Mouse (Mus musculus) forebrain, embryonic 14.5 days (tissue): ENCODE data around the gene 4921517D22Rik. TPM values are rescaled to one million over a fixed set of nuclear protein-coding genes. Genes with fewer than 3 reads are reported as not detected.
A peak's percentile ranks its signal among the peaks of the same experiment; 100 is the strongest.

Source experiments
- ATAC-seq: fragments of 200-750 bp; cut with Nextera tagmentation; 2 replicates; pipeline ENCODE4 v1.8.0; 2017; ENCODE audit warnings: mild to moderate bottlenecking, moderate library complexity
- DNase-seq: peaks from one replicate; pipeline ENCODE4 v3.0.0-alpha.2; 2015; ENCODE audit warnings: low spot score
- H3K27ac ChIP-seq: fragments of 300-500 bp; sonication (generic); 2 replicates; pipeline ENCODE4 v1.5.1; 2014; ENCODE audit warnings: low read depth, mild to moderate bottlenecking, control low read depth, low read length, moderate library complexity
- H3K27me3 ChIP-seq: fragments of 300-500 bp; sonication (generic); replicated peaks from 2 replicates; pipeline ENCODE4 v1.6.1; 2014; ENCODE audit warnings: low read length, control low read depth, mixed read lengths; ENCODE audit not compliant: control insufficient read depth, insufficient read depth
- H3K36me3 ChIP-seq: fragments of 300-500 bp; sonication (generic); 2 replicates; pipeline ENCODE4 v1.6.1; 2014; ENCODE audit warnings: low read length, control low read depth; ENCODE audit not compliant: control insufficient read depth, insufficient read depth
- H3K4me1 ChIP-seq: fragments of 300-500 bp; sonication (generic); 2 replicates; pipeline ENCODE4 v1.6.1; 2014; ENCODE audit warnings: antibody characterized with exemption, low read length, control low read depth; ENCODE audit not compliant: control insufficient read depth, insufficient read depth
- H3K4me2 ChIP-seq: fragments of 300-500 bp; sonication (generic); 2 replicates; pipeline ENCODE4 v1.6.1; 2014; ENCODE audit warnings: mild to moderate bottlenecking, control low read depth, low read length
- H3K4me3 ChIP-seq: fragments of 300-500 bp; sonication (generic); 2 replicates; pipeline ENCODE4 v1.5.1; 2014; ENCODE audit warnings: low read depth, low read length, control low read depth
- H3K9ac ChIP-seq: fragments of 300-500 bp; sonication (generic); 2 replicates; pipeline ENCODE4 v1.6.1; 2014; ENCODE audit warnings: mild to moderate bottlenecking, low read length, control low read depth, moderate library complexity
- H3K9me3 ChIP-seq: fragments of 300-500 bp; sonication (generic); replicated peaks from 2 replicates; pipeline ENCODE4 v1.6.1; 2016; ENCODE audit warnings: low read length, control low read depth, mixed read lengths; ENCODE audit not compliant: control insufficient read depth
- WGBS: fragments of 180-500 bp; shearing (Covaris S2); extraction: QIAGEN DNeasy Blood & Tissue Kit; methylation state at CpG from one replicate; pipeline ENCODE4 v1.1.7; 2014; 5-methylcytosine and 5-hydroxymethylcytosine counted together
- polyA plus RNA-seq: library from polyadenylated mRNA; unstranded; fragments of >200 nt; fragmentation: Nextera tagmentation; extraction: Ambion mirVana; gene quantifications from 2 replicates; pipeline ENCODE4 v1.2.1, GENCODE M21; 2014

4921517D22Rik gene
- polyA plus RNA-seq, 1 experiment from 2014 or later = not detected

DNA sequence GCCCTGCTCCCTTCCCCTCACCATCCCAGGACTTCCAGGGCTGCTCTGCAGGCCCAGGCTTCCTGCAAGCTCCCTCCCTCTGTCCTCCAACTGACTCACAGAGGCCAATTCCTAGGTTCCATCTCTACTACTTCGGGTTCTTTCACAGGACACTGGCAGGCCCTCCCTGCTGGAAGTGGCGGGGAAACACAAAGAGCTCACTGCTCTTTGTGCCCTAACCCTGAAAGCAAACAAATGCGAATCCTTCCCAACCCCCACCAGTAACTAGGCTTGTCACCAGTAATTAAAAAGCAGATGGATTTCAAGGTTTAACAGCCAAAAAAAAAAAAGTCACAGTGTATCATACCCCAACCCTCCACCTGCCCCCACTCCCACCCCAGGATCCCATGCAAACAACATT lies 19.7 kb downstream of the 4921517D22Rik start:
- Histone ChIP-seq H3K27ac (peak overlapping the region; percentile 87), H3K9me3 (no peaks in the 10 kb centered on the region), H3K9ac (peak overlapping the region; percentile 90), H3K36me3 (no peaks in the 10 kb centered on the region), H3K4me3 (peak overlapping the region; percentile 81), H3K27me3 (no peaks in the 10 kb centered on the region), H3K4me2 (peak overlapping the region; percentile 74), H3K4me1 (peaks cover 5% of the 10 kb centered on the region)
- ATAC-seq (peak; percentile 25; the same call in 1 of the 2 replicates), DNase-seq (peak; percentile 80)
- 2% methylated on average over 3 of the region's 3 CpGs for WGBS

DNA sequence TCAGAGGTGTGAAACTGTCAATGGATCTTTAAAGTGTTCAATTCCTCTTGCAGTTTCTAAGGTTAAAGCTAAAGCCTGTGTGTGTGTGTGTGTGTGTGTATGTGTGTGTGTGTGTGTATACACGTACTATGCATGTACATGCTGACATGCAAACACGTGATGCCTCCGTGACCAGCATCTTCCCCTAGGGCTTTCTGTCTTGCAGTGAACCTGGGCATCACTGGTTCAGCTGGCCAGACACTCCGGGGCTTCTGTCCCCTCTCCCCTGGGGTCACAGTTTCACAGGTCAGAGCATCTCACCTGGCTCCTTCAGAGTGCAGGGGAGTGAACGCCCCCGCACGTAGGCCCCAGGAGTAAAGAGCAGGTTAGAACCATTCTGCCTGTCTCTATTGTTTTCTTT lies 20.3 kb downstream of the 4921517D22Rik start:
- Histone ChIP-seq H3K27me3 (no peaks in the 10 kb centered on the region), H3K27ac (no peak overlapping the region), H3K4me2 (peak overlapping the region; percentile 74), H3K4me3 (peak overlapping the region; percentile 81), H3K36me3 (no peaks in the 10 kb centered on the region), H3K9me3 (no peaks in the 10 kb centered on the region), H3K9ac (peak overlapping the region; percentile 90), H3K4me1 (peaks cover 5% of the 10 kb centered on the region)
- no peak for ATAC-seq
- peak; percentile 26 for DNase-seq
- 14% methylated on average over 7 of the region's 7 CpGs for WGBS

DNA sequence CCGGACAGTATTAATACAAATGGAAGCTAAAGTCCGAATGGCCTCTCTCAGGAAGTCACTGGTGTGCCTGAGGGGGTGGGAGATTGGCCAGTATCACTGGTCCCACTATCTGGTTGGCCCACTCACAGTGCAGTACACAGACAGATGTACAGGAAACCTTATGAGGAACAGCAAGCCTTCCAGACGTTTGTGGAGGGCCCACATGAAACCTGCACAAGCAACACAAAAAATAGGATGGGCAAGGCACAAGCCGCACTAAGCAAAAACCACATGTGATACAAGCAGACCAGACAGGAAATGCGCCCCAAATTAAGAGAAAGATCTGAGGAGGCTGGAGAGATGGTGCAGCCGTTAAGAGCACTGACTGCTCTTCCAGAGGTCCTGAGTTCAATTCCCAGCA lies 21.7 kb downstream of the 4921517D22Rik start:
- Histone ChIP-seq H3K4me1 (peaks cover 5% of the 10 kb centered on the region), H3K4me3 (no peak overlapping the region), H3K27me3 (no peaks in the 10 kb centered on the region), H3K9ac (no peak overlapping the region), H3K36me3 (0 out of 2 replicates have a peak, but pooled peaks cover 2% of the 10 kb centered on the region), H3K27ac (peak overlapping the region; percentile 2; the same call in 1 of the 2 replicates), H3K9me3 (no peaks in the 10 kb centered on the region), H3K4me2 (no peak overlapping the region)
- DNase-seq (no peak), ATAC-seq (no peak)
- WGBS = 82% methylated on average over 6 of the region's 6 CpGs

DNA sequence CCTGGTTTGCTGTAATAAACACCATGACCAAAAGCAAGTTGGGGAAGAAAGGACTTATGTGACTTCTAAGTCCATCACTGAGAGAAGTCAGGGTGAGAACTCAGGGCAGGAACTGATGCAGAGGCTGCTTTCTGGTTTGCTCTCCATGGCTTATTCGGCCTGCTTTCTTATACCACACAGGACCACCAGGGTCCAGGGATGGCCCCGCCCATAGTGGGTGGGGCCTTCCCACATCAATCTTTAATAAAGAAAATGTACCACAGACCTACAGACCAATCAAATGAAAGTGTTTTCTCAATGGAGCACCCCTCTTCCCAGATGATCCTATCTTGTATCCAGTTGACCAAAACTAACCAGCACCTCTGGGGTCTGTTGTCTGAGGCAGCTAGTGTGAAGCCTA lies 22.4 kb downstream of the 4921517D22Rik start:
- WGBS = 56% methylated on average over 2 of the region's 2 CpGs
- DNase-seq = peak; percentile 36
- Histone ChIP-seq H3K27ac (no peak overlapping the region), H3K4me3 (no peak overlapping the region), H3K9ac (no peak overlapping the region), H3K9me3 (no peaks in the 10 kb centered on the region), H3K27me3 (no peaks in the 10 kb centered on the region), H3K4me2 (no peak overlapping the region), H3K36me3 (peaks cover 8% of the 10 kb centered on the region; the same call in 1 of the 2 replicates), H3K4me1 (peaks cover 5% of the 10 kb centered on the region)
- no peak for ATAC-seq

DNA sequence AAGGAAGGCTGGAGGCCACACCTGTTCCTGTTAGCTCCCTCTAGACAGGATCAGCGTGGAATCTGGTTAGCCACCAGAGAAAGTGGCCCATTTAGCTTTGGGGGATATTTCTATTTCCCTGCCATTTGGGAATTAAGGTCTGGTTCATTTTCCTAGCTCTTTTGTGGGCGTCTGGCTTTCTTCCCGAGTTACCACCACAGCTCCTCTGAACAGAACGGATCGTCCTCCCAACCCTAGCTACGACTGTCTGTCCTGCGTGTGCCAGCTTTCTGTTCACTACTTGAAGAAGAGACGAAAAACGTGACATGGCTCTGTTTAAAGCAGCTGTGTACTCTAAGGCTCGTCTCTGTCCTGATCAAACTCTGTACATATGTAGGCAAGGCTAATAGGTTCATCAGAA lies 24.0 kb downstream of the 4921517D22Rik start:
- ATAC-seq (no peak), DNase-seq (no peak)
- H3K36me3 ChIP-seq = peaks cover 15% of the 10 kb centered on the region
- H3K4me3 ChIP-seq = no peak overlapping the region
- H3K9me3 ChIP-seq = no peaks in the 10 kb centered on the region
- no peak overlapping the region for H3K4me2 ChIP-seq
- H3K4me1 ChIP-seq = peaks cover 5% of the 10 kb centered on the region
- no peak overlapping the region for H3K9ac ChIP-seq
- no peaks in the 10 kb centered on the region for H3K27me3 ChIP-seq
- H3K27ac ChIP-seq = no peak overlapping the region
- 82% methylated on average over 10 of the region's 10 CpGs for WGBS

DNA sequence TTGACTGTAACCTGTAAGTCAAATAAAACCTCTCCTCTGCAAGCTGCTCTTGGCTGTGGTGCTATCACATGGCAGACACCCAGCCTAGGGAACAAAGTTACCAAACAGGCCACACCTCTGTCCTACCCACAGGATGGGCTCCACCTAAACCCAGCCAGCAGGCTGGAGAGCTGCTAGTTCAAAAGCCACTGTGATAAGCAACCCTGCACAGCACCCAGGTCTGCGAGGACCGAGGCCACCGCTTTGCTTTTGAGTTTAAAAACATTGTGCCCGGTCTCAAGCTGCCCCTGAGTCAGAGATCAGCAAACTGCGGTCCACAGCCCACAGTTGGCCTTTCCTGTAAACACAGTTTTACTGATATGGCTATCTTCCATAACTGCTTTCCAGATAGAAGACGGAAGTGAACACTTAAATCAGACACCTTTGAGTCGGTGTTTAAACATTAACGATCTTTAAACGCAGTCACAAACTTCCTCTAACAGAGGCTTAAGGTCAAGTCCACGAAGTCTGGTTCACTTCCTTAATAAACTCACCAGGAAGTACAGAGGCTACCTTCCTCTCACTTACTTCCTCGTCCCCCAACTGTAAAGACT lies 25.3 kb downstream of the 4921517D22Rik start:
- Histone ChIP-seq H3K27ac (no peak overlapping the region), H3K27me3 (no peaks in the 10 kb centered on the region), H3K4me2 (no peak overlapping the region), H3K4me1 (peaks cover 3% of the 10 kb centered on the region), H3K9ac (no peak overlapping the region), H3K36me3 (peaks cover 29% of the 10 kb centered on the region), H3K4me3 (no peak overlapping the region), H3K9me3 (no peaks in the 10 kb centered on the region)
- DNase-seq = no peak
- no peak for ATAC-seq
- WGBS = 87% methylated on average over 11 of the region's 11 CpGs

DNA sequence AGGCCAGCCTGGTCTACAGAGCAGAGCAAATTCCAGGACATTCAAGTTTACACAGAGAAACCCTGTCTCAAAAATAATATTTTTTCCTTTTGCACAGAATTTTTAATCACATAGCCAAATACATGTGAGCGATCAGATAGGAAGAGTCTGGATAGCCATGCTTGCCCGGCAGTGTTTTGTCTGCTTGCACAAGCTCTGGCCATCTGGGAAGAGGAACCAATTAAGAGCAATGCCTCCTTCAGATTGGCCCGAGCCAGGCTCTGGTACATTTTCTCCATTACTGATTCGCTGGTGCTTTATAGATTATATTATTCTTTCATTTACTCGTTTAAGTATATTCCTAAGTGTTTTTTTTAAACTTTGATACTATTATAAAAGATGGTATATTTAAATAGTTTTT lies 26.1 kb downstream of the 4921517D22Rik start:
- Histone ChIP-seq H3K9ac (no peak overlapping the region), H3K27me3 (no peaks in the 10 kb centered on the region), H3K9me3 (no peaks in the 10 kb centered on the region), H3K27ac (no peak overlapping the region), H3K4me1 (no peaks in the 10 kb centered on the region; the same call in 1 of the 2 replicates), H3K4me2 (no peak overlapping the region), H3K36me3 (peaks cover 35% of the 10 kb centered on the region), H3K4me3 (no peak overlapping the region)
- ATAC-seq = no peak; the same call in 1 of the 2 replicates
- WGBS = 88% methylated on average over 5 of the region's 5 CpGs
- DNase-seq = no peak

DNA sequence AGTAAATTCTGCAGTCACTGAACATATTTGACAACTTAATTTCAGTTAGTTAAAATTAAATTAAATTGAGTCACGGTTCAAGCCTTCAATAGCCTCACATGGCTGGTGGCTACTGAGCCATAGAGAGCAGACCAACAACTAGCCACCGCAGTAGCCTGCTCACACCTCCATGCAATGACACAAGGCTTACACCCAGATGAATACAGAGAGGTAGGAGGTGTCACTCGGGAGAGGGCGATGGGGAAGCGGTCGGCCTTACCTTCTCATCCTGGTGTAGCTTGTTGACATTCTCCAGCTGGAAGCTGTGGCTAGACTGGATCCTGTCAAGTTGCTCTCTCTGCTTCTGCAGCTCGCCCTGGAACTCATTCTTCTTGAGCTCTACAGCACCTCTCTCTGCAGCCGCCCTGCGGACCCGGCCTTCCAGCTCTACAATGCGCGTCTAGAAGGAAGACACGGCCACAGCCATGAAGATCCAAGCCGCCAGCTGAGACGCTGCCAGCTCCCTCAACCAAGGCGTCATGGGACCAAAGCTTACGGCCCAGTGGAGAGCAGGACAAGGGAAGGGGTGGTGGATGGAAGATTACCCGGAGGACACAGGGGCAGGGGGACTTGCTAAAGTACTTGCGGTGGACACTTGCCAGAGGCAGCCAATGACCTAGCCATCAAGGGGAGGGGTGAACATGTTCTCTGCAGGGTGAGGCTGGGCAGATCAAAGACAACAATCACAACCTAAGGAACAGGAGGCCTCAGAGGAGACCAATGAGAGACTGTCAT lies 29.8 kb downstream of the 4921517D22Rik start:
- Histone ChIP-seq H3K4me3 (no peak overlapping the region), H3K4me2 (no peak overlapping the region), H3K27ac (no peak overlapping the region), H3K9ac (no peak overlapping the region), H3K36me3 (peaks cover 59% of the 10 kb centered on the region), H3K4me1 (no peaks in the 10 kb centered on the region), H3K9me3 (no peaks in the 10 kb centered on the region), H3K27me3 (no peaks in the 10 kb centered on the region)
- 95% methylated on average over 19 of the region's 19 CpGs for WGBS
- ATAC-seq (no peak), DNase-seq (no peak)

DNA sequence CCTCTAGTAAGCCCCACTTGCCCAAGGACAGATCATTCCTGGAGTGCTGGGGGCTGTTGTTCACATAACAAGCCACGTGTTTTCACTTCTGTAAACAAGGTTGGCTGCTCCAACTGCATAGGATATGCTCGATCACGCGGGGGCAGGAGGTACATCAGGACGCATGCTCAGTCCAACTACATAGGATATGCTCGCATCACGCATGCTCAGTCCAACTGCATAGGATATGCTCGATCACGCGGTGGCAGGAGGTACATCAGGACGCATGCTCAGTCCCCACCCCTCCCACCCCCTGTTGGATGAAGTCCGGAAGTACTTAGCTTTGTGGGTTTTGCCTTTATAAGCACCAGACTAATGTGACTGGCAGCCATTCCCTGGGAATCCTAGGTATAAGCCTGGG lies 31.9 kb downstream of the 4921517D22Rik start:
- peaks cover 6% of the 10 kb centered on the region; the same call in 1 of the 2 replicates for H3K4me1 ChIP-seq
- 97% methylated on average over 12 of the region's 12 CpGs for WGBS
- no peak overlapping the region for H3K27ac ChIP-seq
- peaks cover 63% of the 10 kb centered on the region for H3K36me3 ChIP-seq
- ATAC-seq (no peak), DNase-seq (no peak)
- H3K9me3 ChIP-seq = no peaks in the 10 kb centered on the region
- no peak overlapping the region for H3K4me2 ChIP-seq
- no peaks in the 10 kb centered on the region for H3K27me3 ChIP-seq
- H3K9ac ChIP-seq = no peak overlapping the region
- no peak overlapping the region for H3K4me3 ChIP-seq
